Mouse (Mus musculus): ENCODE measurements at regions not wholly inside any gene's neighbourhood (a gene's known extent, or its start where the extent isn't known, plus 50 kb on each side); places are given as distances from the start of the nearest gene placed in this dataset.

DNA sequence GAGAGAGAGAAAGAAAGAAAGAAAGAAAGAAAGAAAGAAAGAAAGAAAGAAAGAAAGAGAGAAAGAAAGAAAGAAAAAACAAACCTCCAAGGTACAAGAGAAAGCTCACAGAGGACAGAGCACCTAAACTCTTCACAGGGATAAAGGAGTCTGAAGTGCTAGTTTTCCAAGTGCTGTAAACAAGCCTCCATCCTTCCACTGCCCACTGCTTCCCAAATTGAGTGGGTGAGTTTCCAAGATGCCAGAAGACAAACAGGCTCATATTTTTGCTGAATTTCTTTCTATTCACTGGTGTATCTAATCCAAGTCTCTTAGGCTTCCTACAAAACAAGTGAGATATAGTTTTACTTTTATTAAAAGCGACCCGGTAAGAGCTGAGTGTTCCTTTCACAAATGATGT, 218.2 kb downstream of the Lmo4 start:
- CTCF ChIA-PET, result interaction anchor here (1.4 kb wide), 1 partner anchor 26 kb away, joined by 3 read pairs; no protein-coding TSS in a partner anchor
- ATAC-seq (no peak), DNase-seq (ENCODE audit: low read depth, low spot score) (no peak)
- POLR2A ChIA-PET, result no interaction called here
- in situ Hi-C loops (cut with MboI; ENCODE audit: low pct_unique_long_range_greater_than_20kb), result no loop called here
- TF ChIP-seq CTCF (IDR thresholded peaks at IDR 0.05), result no peak
- no peaks in the 10 kb centered on the region for H3K27me3 ChIP-seq

DNA sequence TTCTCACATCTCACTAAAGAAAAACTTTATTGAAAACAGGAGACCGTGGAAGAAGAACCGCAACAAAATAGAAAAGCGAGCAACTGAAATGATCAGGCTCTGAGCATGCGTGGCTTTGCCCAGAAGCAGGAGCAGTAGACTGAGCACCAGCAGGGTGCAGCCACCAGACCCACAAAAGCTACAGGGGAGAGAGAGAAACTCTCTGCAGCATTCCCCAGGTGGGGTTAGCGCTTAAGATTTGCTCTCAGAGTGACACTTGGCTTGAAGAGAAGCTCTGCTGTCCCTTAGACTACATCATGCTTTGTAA, 218.9 kb downstream of the Lmo4 start:
- in situ Hi-C loops (cut with MboI; ENCODE audit: low pct_unique_long_range_greater_than_20kb), result no loop called here
- no peak for ATAC-seq
- TF ChIP-seq CTCF (IDR thresholded peaks at IDR 0.05), result no peak
- ChIA-PET POLR2A (no interaction called here), CTCF (interaction anchor here (1.4 kb wide), 1 partner anchor 26 kb away, joined by 3 read pairs; no protein-coding TSS in a partner anchor)
- H3K27me3 ChIP-seq, result no peaks in the 10 kb centered on the region
- no peak for DNase-seq (ENCODE audit: low read depth, low spot score)

DNA sequence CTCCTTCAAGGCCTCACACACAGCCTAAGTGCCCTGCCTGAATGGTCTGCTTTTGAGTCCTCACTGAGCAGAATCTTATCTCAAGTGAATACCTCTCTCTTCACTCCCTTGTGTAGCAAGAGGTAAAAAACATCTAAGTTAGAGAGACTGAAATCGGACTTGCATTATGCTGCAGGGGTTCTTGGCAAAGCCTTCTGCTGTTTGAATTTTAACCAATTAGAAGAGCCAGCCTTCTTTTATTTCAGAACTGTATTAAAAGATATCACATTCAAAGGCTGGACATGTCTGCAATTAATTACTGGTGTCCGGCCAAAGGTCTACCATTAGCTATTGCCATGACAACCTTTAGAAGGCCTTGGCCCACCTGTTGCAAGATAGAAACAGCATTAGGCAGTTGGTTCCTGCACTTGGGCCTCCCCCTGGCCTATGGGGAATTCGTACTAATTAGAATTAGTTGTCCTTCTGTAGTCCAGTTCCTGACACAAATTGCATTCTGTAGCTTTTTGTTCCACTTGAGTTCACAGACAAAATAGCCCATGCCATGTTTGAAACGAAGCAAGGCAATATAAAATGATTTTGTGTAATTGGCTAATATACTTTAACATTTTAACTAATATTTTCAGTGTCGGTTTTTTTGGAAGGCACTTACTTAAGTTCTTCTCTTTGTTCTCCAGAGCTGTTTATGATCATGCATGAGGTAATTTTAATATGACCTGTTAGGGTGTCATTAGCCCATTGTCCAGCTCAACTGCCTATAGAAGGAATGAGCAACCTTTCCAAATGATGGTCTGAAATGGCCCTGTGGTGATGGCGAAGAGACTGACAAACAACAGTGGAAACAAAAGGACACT, 219.4 kb downstream of the Lmo4 start:
- ChIA-PET POLR2A (interaction anchor here (0.8 kb wide), 1 partner anchor 221 kb away, joined by 3 read pairs; no protein-coding TSS in a partner anchor), CTCF (interaction anchor here (1.1 to 1.4 kb wide), 2 partner anchors 22 to 27 kb away, joined by 3 read pairs; no protein-coding TSS in a partner anchor)
- H3K27me3 ChIP-seq, result no peaks in the 10 kb centered on the region
- in situ Hi-C loops (cut with MboI; ENCODE audit: low pct_unique_long_range_greater_than_20kb), result no loop called here
- ATAC-seq (no peak), DNase-seq (ENCODE audit: low read depth, low spot score) (no peak)
- TF ChIP-seq CTCF (IDR thresholded peaks at IDR 0.05), result no peak

DNA sequence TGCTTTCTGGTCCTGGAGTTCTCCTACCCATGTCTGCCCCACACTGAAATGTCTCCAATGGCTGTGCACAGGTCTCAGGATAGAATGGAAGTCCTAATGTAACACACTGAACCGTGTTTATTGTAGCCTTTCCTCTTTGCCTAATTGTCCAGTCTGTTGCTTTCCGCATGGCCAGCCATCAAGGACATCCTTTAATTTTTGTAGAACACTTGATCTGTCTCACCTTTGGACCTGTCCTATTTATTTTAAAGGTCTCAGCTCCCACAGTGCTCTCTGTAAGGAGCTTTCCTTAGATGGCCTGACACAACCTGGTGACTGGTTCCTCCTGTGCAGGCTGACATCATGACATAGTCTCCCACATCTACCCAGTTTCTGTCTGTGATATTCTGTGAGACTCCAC, 226.3 kb downstream of the Lmo4 start:
- in situ Hi-C loops (cut with MboI; ENCODE audit: low pct_unique_long_range_greater_than_20kb), result no loop called here
- H3K27me3 ChIP-seq, result no peaks in the 10 kb centered on the region
- no peak for TF ChIP-seq CTCF (IDR thresholded peaks at IDR 0.05)
- POLR2A ChIA-PET, result interaction anchor here (0.6 kb wide), 1 partner anchor 9 kb away, joined by 3 read pairs; no protein-coding TSS in a partner anchor
- no peak for DNase-seq (ENCODE audit: low read depth, low spot score)
- no peak for ATAC-seq
- CTCF ChIA-PET, result interaction anchor here (1.9 kb wide), 2 partner anchors 9 to 16 kb away, joined by 4 to 5 read pairs; no protein-coding TSS in a partner anchor

DNA sequence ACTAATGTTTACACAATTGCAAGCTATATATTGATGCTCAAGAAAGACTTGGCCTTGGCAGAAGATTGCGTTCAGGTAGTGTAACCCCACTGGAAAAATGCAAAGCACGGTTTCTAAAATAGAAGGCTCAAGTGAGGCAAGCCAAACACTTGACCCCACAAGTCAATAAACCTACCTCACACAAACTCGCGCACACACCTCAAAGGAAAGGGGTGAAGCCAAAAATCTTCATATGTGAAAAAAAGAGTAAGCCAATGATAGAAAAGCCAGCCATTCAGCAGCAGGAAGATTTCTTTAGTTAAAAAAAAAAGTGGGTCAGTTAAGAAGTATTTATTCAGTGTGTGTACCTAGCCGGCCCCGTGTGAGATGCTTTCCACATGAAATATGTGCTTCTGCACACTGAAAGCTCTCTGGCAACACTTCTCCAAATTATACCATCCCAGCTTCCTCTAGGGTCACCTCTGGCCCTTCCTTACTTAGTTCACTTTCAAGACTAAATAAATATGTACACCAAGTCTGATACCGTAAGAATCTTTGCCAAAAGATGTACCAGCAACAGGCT, 227.1 kb downstream of the Lmo4 start:
- no peak for TF ChIP-seq CTCF (IDR thresholded peaks at IDR 0.05)
- ATAC-seq, result no peak
- no peak for DNase-seq (ENCODE audit: low read depth, low spot score)
- H3K27me3 ChIP-seq, result no peaks in the 10 kb centered on the region
- in situ Hi-C loops (cut with MboI; ENCODE audit: low pct_unique_long_range_greater_than_20kb), result no loop called here
- ChIA-PET POLR2A (no interaction called here), CTCF (interaction anchor here (1.0 to 1.9 kb wide), 3 partner anchors 10 to 17 kb away, joined by 3 to 5 read pairs (median 4); no protein-coding TSS in a partner anchor)

DNA sequence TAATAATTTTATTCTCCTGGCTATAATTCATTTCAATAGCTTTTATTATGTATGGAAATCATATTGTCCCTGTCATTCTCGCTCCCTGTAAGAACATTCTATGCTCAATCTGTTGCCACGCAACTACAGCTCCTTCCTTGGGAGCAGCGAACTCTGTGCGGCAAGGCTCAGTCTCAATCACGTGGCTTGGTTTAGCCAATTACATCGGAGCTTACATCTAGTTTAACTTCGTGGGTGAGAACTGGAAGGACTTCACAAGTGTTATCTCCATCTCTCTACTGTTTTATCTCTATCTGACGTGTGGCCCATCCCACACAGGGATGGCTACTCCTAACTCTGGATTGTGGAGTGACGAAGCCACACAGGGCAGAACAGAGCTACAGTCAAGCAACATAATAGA, 231.4 kb downstream of the Lmo4 start:
- DNase-seq (ENCODE audit: low read depth, low spot score), result no peak
- in situ Hi-C loops (cut with MboI; ENCODE audit: low pct_unique_long_range_greater_than_20kb), result no loop called here
- TF ChIP-seq CTCF (IDR thresholded peaks at IDR 0.05), result no peak
- ATAC-seq, result no peak
- ChIA-PET POLR2A (no interaction called here), CTCF (interaction anchor here (1.0 to 1.6 kb wide), 3 partner anchors 9 to 99 kb away, joined by 3 to 5 read pairs (median 4); no protein-coding TSS in a partner anchor)
- H3K27me3 ChIP-seq, result no peaks in the 10 kb centered on the region

DNA sequence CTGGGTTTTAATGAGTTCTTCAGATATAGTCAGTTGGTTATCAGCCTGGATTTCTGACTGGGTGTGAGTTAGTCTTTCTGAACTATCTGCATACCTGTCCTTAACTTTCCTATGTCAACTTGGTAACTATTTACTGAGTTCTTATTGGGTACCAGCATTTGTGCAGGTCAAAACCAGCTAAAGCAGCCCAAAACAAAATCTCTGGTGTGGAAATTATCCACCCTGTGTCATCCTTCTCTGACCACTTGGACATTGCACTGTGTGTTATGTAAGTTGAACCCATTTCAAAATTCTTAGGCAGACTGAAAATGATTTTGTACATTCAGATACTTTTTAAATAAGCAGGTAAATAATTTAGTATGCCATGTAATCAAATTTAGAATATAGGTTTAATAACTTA, 232.7 kb downstream of the Lmo4 start:
- no peaks in the 10 kb centered on the region for H3K27me3 ChIP-seq
- in situ Hi-C loops (cut with MboI; ENCODE audit: low pct_unique_long_range_greater_than_20kb), result no loop called here
- no peak for DNase-seq (ENCODE audit: low read depth, low spot score)

DNA sequence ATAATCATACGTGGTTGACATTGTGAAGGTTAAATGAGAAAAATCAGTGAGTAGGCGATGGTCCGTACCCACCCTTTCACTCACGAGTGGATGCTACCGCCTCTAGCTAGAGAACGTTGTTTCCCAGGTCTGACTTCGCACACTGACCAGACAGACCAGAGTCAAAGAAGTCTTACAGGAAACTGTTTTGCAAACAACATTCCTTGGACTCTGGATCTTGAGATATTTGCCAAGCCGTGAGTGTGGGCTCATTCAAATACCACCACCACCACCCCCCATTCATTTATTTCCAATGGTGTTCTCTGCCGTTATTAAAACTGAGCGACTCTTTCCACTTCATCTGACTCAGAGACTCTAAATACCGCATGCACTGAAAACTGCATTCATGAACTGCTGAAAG, 234.2 kb downstream of the Lmo4 start:
- no peak for TF ChIP-seq CTCF (IDR thresholded peaks at IDR 0.05)
- CTCF ChIA-PET, result no interaction called here
- ATAC-seq (no peak), DNase-seq (ENCODE audit: low read depth, low spot score) (no peak)
- no peaks in the 10 kb centered on the region for H3K27me3 ChIP-seq
- POLR2A ChIA-PET, result no interaction called here
- in situ Hi-C loops (cut with MboI; ENCODE audit: low pct_unique_long_range_greater_than_20kb), result no loop called here

More for the DNA sequence above, 232.7 kb downstream of the Lmo4 start:
- no peak for TF ChIP-seq CTCF (IDR thresholded peaks at IDR 0.05)
- POLR2A ChIA-PET, result no interaction called here
- CTCF ChIA-PET, result no interaction called here
- ATAC-seq, result no peak

DNA sequence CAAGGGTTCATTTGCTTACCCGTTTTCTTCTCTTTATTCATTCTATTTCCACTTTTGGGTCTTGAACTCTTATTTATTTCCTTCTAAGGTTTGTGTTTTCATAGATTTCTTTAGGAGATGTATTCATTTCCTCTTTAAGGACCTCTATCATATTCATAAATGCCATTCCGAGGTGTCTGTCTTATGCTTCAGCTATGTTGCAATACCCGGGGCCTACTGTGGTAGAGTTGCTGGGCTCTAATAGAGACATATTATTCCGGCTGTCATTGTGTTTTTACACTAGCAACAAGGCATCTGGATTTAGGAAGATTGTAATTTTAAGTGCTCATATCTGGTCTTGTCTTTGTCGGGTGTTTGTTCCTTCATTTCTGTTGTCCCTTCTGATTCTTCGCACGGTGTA, 249.5 kb downstream of the Lmo4 start:
- POLR2A ChIA-PET, result no interaction called here
- H3K27me3 ChIP-seq, result no peaks in the 10 kb centered on the region
- TF ChIP-seq CTCF (IDR thresholded peaks at IDR 0.05), result no peak
- DNase-seq (ENCODE audit: low read depth, low spot score) (no peak), ATAC-seq (no peak)
- CTCF ChIA-PET, result interaction anchor here (1.2 kb wide), 1 partner anchor 8 kb away, joined by 4 read pairs; no protein-coding TSS in a partner anchor
- in situ Hi-C loops (cut with MboI; ENCODE audit: low pct_unique_long_range_greater_than_20kb), result no loop called here

DNA sequence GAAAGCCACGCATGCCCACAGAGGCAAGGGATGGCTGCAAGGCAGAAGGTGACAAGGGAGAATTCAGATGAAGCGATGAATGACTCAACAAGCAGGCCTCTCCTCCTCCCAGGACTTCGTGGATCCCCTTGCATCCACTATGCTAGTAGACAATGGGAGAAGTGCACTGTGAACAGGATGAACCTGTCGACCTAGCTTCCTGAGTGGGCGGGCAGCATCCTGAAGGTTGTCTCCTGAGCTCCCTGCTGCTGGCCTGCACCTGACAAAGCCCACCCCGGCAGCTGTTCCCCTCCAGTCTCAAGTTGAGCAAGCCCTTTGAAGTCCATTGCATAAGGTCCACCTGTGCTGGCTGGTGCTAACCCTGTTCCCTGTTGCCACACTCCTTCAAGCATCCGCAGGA, 250.2 kb downstream of the Lmo4 start:
- CTCF ChIA-PET, result interaction anchor here (1.2 kb wide), 1 partner anchor 9 kb away, joined by 4 read pairs; no protein-coding TSS in a partner anchor
- TF ChIP-seq CTCF (IDR thresholded peaks at IDR 0.05), result no peak
- DNase-seq (ENCODE audit: low read depth, low spot score), result no peak
- no peaks in the 10 kb centered on the region for H3K27me3 ChIP-seq
- in situ Hi-C loops (cut with MboI; ENCODE audit: low pct_unique_long_range_greater_than_20kb), result no loop called here
- no peak for ATAC-seq
- POLR2A ChIA-PET, result no interaction called here

DNA sequence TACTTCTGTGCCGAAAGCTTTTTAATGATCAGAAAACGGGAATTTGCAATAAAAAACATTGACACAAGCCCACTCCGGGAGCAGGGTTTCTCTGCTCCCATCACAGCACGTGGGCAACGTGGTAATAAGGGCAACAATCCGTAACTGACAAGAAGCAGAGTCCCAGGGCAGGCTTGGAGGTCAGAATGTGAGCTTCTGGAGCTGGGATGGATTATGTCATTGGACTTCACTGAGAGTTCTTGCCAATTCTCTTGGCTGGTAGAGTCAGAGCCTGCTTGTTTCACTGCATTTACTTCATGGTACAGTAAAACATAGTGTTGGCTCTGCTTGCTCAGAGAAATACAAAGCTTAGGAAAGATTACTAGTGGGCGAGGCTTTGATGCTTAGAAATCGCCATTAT, 252.7 kb downstream of the Lmo4 start:
- TF ChIP-seq CTCF (IDR thresholded peaks at IDR 0.05), result no peak
- ChIA-PET CTCF (interaction anchor here (0.7 to 1.5 kb wide), 6 partner anchors 11 to 134 kb away, joined by 3 to 6 read pairs (median 3); no protein-coding TSS in a partner anchor), POLR2A (interaction anchor here (0.5 kb wide), 1 partner anchor 366 kb away, joined by 3 read pairs; no protein-coding TSS in a partner anchor)
- DNase-seq (ENCODE audit: low read depth, low spot score) (no peak), ATAC-seq (no peak)
- in situ Hi-C loops (cut with MboI; ENCODE audit: low pct_unique_long_range_greater_than_20kb), result no loop called here
- H3K27me3 ChIP-seq, result no peaks in the 10 kb centered on the region

All from Patski (cell line).